Mouse (Mus musculus) forebrain, embryonic 11.5 days (tissue): ENCODE results near the gene Slc43a3. TPM values are rescaled to one million over a fixed set of nuclear protein-coding genes. Genes with fewer than 3 reads are reported as not detected.

Experiments used
- ATAC-seq: fragments of 200-750 bp; cut with Nextera tagmentation; replicated peaks from 2 replicates; pipeline ENCODE4 v1.8.0; 2017; ENCODE audit warnings: moderate TSS enrichment; ENCODE audit not compliant: low FRiP score
- DNase-seq: peaks from one replicate; pipeline ENCODE4 v3.0.0-alpha.2; 2017; ENCODE audit warnings: low spot score
- H3K27ac ChIP-seq: fragments of 300-500 bp; sonication (generic); 2 replicates; pipeline ENCODE4 v1.5.1; 2014; ENCODE audit warnings: low read depth, low read length
- H3K27me3 ChIP-seq: fragments of 300-500 bp; sonication (generic); 2 replicates; pipeline ENCODE4 v1.6.1; 2014; ENCODE audit warnings: mild to moderate bottlenecking, low read length, mixed read lengths; ENCODE audit not compliant: control insufficient read depth, insufficient read depth
- H3K36me3 ChIP-seq: fragments of 300-500 bp; sonication (generic); 2 replicates; pipeline ENCODE4 v1.6.1; 2014; ENCODE audit warnings: mild to moderate bottlenecking, low read length, moderate library complexity, mixed read lengths; ENCODE audit not compliant: control insufficient read depth, insufficient read depth
- H3K4me1 ChIP-seq: fragments of 300-500 bp; sonication (generic); replicated peaks from 2 replicates; pipeline ENCODE4 v1.6.1; 2014; ENCODE audit warnings: low read length, mixed read lengths; ENCODE audit not compliant: control insufficient read depth, insufficient read depth
- H3K4me2 ChIP-seq: fragments of 300-500 bp; sonication (generic); 2 replicates; pipeline ENCODE4 v1.6.1; 2014; ENCODE audit warnings: low read depth, mild to moderate bottlenecking, low read length, moderate library complexity, mixed read lengths; ENCODE audit not compliant: severe bottlenecking
- H3K4me3 ChIP-seq: fragments of 300-500 bp; sonication (generic); 2 replicates; pipeline ENCODE4 v1.5.1; 2014; ENCODE audit warnings: low read depth, low read length
- H3K9ac ChIP-seq: fragments of 300-500 bp; sonication (generic); 2 replicates; pipeline ENCODE4 v1.6.1; 2014; ENCODE audit warnings: low read length
- H3K9me3 ChIP-seq: fragments of 300-500 bp; sonication (generic); 2 replicates; pipeline ENCODE4 v1.6.1; 2016; ENCODE audit warnings: low read length, mixed read lengths; ENCODE audit not compliant: control insufficient read depth
- WGBS: fragments of 180-500 bp; shearing (Covaris S2); extraction: QIAGEN DNeasy Blood & Tissue Kit; methylation state at CpG from one replicate; pipeline ENCODE4 v1.1.7; 2014; 5-methylcytosine and 5-hydroxymethylcytosine counted together
- polyA plus RNA-seq: library from polyadenylated mRNA; unstranded; fragments of >200 nt; fragmentation: Nextera tagmentation; extraction: Ambion mirVana; gene quantifications from 2 replicates; pipeline ENCODE4 v1.2.1, GENCODE M21; 2014

Gene Slc43a3
- polyA plus RNA-seq, 1 experiment from 2014 or later = 18.2 TPM

GRCm38 (mm10) chr2:84956274-84956673, 19.9 kb downstream of the Slc43a3 start:
- H3K9ac ChIP-seq = no peak overlapping the region
- ATAC-seq (0 out of 2 replicates have a peak, but pooled peaks have one; percentile 18), DNase-seq (peak; percentile 69)
- no peak overlapping the region for H3K27ac ChIP-seq
- no peaks in the 10 kb centered on the region for H3K4me1 ChIP-seq
- no peaks in the 10 kb centered on the region for H3K27me3 ChIP-seq
- H3K36me3 ChIP-seq = no peaks in the 10 kb centered on the region
- H3K4me2 ChIP-seq = no peak overlapping the region
- 59% methylated on average over 5 of the region's 5 CpGs for WGBS
- no peaks in the 10 kb centered on the region for H3K9me3 ChIP-seq
- H3K4me3 ChIP-seq = no peak overlapping the region

DNA sequence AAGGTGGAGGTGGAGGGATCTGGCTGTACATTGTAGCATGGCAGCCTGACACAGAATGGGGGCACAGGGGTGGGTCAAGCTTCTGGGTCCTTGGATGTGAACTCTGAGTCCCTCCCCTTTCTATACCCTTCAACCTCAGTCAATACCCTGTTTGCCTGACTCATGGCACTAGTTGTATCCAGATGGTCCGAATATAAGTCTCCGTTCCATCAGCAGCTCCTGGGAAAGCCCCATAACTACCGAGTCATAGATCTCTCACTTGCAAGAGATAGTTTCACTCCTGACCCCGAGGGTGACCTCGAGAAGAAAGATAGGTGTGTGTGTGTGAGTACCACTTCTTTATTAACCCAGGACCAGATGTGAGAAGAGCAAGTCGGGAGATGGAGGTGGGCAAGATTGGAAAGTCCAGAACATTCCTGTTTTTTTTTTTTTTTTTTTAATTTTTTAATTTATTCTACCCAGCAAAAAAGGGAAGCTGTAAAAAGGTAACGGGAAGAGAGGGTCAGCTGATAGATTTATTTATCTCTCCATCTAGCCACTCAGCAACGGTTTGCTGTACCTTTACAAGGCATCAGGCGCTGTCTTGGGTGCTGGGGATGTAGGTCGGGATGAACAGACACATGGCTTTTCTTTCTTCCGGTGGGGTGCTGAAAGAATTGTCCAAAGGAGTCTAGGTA, 22.3 kb downstream of the Slc43a3 start:
- ATAC-seq (no peak), DNase-seq (no peak)
- 89% methylated on average over 11 of the region's 11 CpGs for WGBS

GRCm38 (mm10) chr2:84961300-84961699, 24.9 kb downstream of the Slc43a3 start:
- no peaks in the 10 kb centered on the region for H3K4me1 ChIP-seq
- no peaks in the 10 kb centered on the region for H3K36me3 ChIP-seq
- 79% methylated on average over 2 of the region's 2 CpGs for WGBS
- no peaks in the 10 kb centered on the region for H3K9me3 ChIP-seq
- no peak overlapping the region for H3K27ac ChIP-seq
- H3K9ac ChIP-seq = no peak overlapping the region
- ATAC-seq = no peak
- no peaks in the 10 kb centered on the region for H3K27me3 ChIP-seq
- H3K4me2 ChIP-seq = no peak overlapping the region
- H3K4me3 ChIP-seq = no peak overlapping the region
- DNase-seq = no peak

More for the DNA sequence above, 22.3 kb downstream of the Slc43a3 start:
- H3K4me3 ChIP-seq = no peak overlapping the region
- H3K4me2 ChIP-seq = no peak overlapping the region
- no peak overlapping the region for H3K27ac ChIP-seq
- H3K27me3 ChIP-seq = no peaks in the 10 kb centered on the region
- no peaks in the 10 kb centered on the region for H3K9me3 ChIP-seq
- H3K9ac ChIP-seq = no peak overlapping the region
- no peaks in the 10 kb centered on the region for H3K36me3 ChIP-seq
- H3K4me1 ChIP-seq = no peaks in the 10 kb centered on the region

DNA sequence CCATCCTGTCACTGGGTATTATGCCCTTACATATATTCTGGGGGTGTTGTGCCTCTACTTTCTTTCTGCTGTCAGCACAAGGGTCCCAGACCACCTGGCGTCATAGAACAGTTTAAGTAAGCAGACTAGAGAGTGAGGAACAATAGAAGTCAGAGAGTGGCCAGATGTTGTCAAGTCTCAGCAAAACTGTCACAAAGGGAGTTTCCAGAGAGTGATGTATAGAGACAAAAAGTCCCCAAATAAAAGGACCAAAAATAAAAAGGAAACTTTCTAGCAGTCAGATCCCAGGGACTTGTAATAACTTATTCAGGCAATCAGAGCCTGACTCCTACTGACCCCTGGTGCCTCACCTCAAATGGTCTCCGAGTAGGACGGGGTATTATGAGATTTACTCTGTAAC, 25.5 kb downstream of the Slc43a3 start:
- ATAC-seq = no peak

DNA sequence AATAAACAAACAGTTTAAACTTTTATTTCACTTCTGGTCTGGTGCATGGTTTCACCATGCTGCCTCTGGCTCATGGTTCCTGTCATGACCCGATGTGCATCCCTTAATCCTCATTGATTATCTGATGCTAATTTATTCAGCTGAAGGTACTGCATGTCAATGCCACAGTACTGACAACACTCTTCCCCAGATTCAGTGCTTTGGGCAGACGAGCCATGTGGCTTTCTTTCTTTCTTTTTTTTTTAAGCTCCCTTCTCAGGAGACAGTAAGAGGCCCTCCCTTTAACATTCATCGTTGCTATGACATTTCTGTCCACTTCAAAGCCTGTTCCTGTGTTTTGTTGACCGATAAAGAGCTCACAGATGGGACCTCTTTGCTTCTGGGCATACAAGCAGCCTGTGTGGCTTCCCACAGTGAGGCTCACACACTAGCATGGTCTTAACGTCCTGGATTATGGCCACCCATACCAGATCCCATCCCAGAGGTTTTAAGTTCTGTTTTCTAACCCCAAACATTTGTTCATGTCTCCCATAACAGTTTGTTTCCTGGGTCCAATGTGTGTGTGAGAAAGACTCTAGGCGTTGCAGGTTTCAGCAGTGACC, 26.6 kb downstream of the Slc43a3 start:
- no peaks in the 10 kb centered on the region for H3K36me3 ChIP-seq
- H3K4me3 ChIP-seq = no peak overlapping the region
- no peak overlapping the region for H3K4me2 ChIP-seq
- H3K9me3 ChIP-seq = no peaks in the 10 kb centered on the region
- no peaks in the 10 kb centered on the region for H3K27me3 ChIP-seq
- ATAC-seq = no peak; the same call in 1 of the 2 replicates
- 34% methylated on average over 6 of the region's 6 CpGs for WGBS
- H3K9ac ChIP-seq = no peak overlapping the region
- DNase-seq = no peak
- H3K27ac ChIP-seq = no peak overlapping the region
- no peaks in the 10 kb centered on the region for H3K4me1 ChIP-seq

More for the DNA sequence above, 25.5 kb downstream of the Slc43a3 start:
- WGBS = 63% methylated on average over 3 of the region's 3 CpGs
- H3K36me3 ChIP-seq = no peaks in the 10 kb centered on the region
- H3K4me3 ChIP-seq = no peak overlapping the region
- DNase-seq = no peak
- no peaks in the 10 kb centered on the region for H3K4me1 ChIP-seq
- H3K27ac ChIP-seq = no peak overlapping the region
- H3K9me3 ChIP-seq = no peaks in the 10 kb centered on the region
- no peak overlapping the region for H3K4me2 ChIP-seq
- H3K9ac ChIP-seq = no peak overlapping the region
- no peaks in the 10 kb centered on the region for H3K27me3 ChIP-seq

DNA sequence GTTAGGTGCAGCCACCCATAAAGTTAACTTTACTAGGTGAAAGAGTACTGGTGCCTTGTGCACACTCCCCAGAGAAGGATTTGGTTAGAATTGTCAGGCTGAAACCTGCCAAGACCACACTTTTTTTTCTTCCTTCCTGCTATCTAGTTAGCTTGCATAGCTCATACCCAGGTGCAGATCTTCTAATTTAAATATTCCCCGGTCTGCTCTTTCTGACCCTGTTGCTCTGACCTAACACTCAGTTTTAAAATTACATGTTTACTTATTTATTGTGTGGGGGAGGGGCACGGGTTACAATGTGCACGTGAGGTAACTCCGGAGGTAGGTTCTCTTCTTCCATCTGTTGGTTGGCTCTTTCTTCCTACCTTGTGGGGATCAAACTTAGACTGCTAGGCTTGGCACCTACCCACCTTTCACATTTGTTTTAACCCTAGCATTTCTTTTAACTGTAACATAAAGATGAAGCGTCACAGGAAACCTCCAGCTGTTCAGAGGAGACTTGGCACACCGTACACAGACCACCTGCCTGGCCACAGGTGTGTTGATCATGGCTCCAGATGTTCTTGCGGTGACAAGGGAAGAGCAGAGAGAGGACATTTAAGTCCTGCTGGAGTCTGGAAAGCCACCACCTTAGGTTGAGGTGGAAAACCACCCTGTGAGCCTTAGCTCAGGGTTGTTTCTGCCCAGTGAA, 27.9 kb downstream of the Slc43a3 start:
- no peak overlapping the region for H3K27ac ChIP-seq
- ATAC-seq = no peak

DNA sequence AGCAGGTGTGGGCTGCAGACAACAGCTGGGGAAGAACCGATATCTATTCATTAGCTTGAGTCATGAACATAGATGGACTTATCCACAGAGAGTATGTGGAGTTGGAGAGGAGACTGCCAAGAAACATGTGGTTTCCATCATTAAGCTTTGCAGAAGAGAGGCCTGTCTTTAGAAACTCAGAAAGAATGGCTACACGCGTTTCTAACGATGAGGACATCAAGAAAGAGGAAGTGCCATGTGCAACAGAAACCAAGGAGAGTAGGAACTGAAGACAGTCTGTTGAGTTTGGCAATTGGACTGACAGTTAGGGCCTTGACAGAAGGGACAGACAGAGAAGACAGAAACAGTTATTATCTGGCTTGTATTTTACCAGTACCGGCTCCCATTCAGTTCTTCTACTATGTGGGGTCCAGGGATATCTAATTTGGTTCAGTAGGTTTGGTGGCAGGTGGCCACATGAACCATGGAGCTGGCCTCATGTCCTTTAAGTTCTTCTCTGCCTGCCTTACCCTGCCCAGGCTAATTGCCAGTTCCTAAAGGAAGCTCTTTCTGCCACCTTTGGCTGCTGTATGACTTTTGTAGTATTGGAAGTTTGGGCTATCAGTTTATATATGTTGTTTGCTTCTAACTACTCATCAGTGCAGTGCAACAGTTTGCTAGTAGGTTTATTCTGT, 31.1 kb downstream of the Slc43a3 start:
- DNase-seq (no peak), ATAC-seq (no peak)
- no peaks in the 10 kb centered on the region for H3K27me3 ChIP-seq
- H3K4me1 ChIP-seq = no peaks in the 10 kb centered on the region
- H3K4me2 ChIP-seq = no peak overlapping the region
- H3K9me3 ChIP-seq = no peaks in the 10 kb centered on the region
- H3K27ac ChIP-seq = no peak overlapping the region
- H3K36me3 ChIP-seq = no peaks in the 10 kb centered on the region
- no peak overlapping the region for H3K4me3 ChIP-seq
- H3K9ac ChIP-seq = no peak overlapping the region
- WGBS = 92% methylated on average over 5 of the region's 5 CpGs

More for the DNA sequence above, 27.9 kb downstream of the Slc43a3 start:
- H3K4me3 ChIP-seq = no peak overlapping the region
- H3K36me3 ChIP-seq = no peaks in the 10 kb centered on the region
- 91% methylated on average over 7 of the region's 7 CpGs for WGBS
- no peaks in the 10 kb centered on the region for H3K27me3 ChIP-seq
- no peak overlapping the region for H3K9ac ChIP-seq
- no peaks in the 10 kb centered on the region for H3K4me1 ChIP-seq
- H3K4me2 ChIP-seq = no peak overlapping the region
- no peaks in the 10 kb centered on the region for H3K9me3 ChIP-seq
- no peak for DNase-seq

DNA sequence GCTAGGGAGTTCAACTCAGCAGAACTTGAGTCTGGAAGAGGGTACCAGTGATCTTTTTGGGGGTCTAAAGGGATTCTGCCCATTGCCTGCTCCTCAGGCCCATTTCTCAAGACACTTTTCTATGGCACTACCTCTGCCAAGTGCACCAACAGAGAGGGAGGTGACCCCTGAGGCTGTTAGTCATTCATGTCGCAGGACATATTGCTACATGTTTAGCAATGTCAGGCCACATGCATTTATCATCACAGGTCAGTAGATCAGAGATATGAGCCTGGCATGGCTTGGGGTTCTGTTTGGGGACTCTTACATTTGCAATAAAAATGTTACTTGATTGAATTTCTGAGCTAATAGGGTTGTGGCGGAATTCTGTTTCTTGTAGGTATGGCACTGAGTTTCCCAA, 39.2 kb downstream of the Slc43a3 start:
- Histone ChIP-seq H3K4me3 (no peak overlapping the region), H3K9ac (no peak overlapping the region)
- 87% methylated on average over 2 of the region's 2 CpGs for WGBS

More for the DNA sequence above, 39.2 kb downstream of the Slc43a3 start:
- ATAC-seq (no peak), DNase-seq (no peak)
- Histone ChIP-seq H3K36me3 (no peaks in the 10 kb centered on the region), H3K27me3 (no peaks in the 10 kb centered on the region), H3K9me3 (no peaks in the 10 kb centered on the region), H3K4me1 (no peaks in the 10 kb centered on the region), H3K27ac (no peak overlapping the region), H3K4me2 (no peak overlapping the region)
